Mouse (Mus musculus) CH12.LX (cell line): ENCODE measurements at regions not wholly inside any gene's neighbourhood (a gene's known extent, or its start where the extent isn't known, plus 50 kb on each side); places are given as distances from the start of the nearest gene placed in this dataset.

Experiments
- DNase-seq: peaks from one replicate; pipeline ENCODE4 v3.0.0-alpha.2; 2013; ENCODE audit errors: extremely low read depth
- H3K27ac ChIP-seq: 2 replicates; pipeline ENCODE4 v1.5.1; 2012; ENCODE audit warnings: low read depth, mild to moderate bottlenecking, control low read depth, moderate library complexity; ENCODE audit not compliant: insufficient read depth
- H3K27me3 ChIP-seq: replicated peaks from 2 replicates; pipeline ENCODE3; 2012; ENCODE audit warnings: inconsistent platforms
- H3K36me3 ChIP-seq, 2 experiments: replicated peaks in 1 of 2; 2 replicates each; pipeline versions ENCODE3 to v1.6.1; 2012; ENCODE audit warnings: inconsistent platforms in 1 of 2, low read length in 1 of 2, mild to moderate bottlenecking in 1 of 2, mixed read lengths in 1 of 2, moderate library complexity in 1 of 2; ENCODE audit not compliant: control insufficient read depth in 1 of 2, insufficient read depth in 1 of 2
- H3K4me1 ChIP-seq, 2 experiments: 2 replicates each; pipeline ENCODE4 v1.6.1; 2012; ENCODE audit warnings: inconsistent platforms in 1 of 2, moderate library complexity in 1 of 2; ENCODE audit not compliant: insufficient read depth in 2 of 2, control insufficient read depth in 1 of 2
- H3K4me2 ChIP-seq: 2 replicates; pipeline ENCODE4 v1.6.1; 2012; ENCODE audit warnings: low read depth, mild to moderate bottlenecking, control low read depth; ENCODE audit not compliant: poor library complexity, insufficient read depth, severe bottlenecking
- H3K4me3 ChIP-seq, 3 experiments: fragments of 150-350 bp in 1 of 3; sonication (generic) in 1 of 3; replicated peaks in 1 of 3; 2 replicates each; pipeline versions ENCODE3 to v1.5.1; 2011 to 2012; ENCODE audit warnings: low read depth in 2 of 3, low read length in 2 of 3, mild to moderate bottlenecking in 2 of 3, moderate library complexity in 2 of 3, control low read depth in 1 of 3, improper control_type of control experiment in 1 of 3, inconsistent platforms in 1 of 3, mixed read lengths in 1 of 3; ENCODE audit not compliant: poor library complexity in 1 of 3
- H3K79me2 ChIP-seq: replicated peaks from 2 replicates; pipeline ENCODE4 v1.6.1; 2012; ENCODE audit warnings: mild to moderate bottlenecking, moderate library complexity; ENCODE audit not compliant: control insufficient read depth, poor library complexity, insufficient read depth, severe bottlenecking; ENCODE audit errors: extremely low read depth
- H3K9ac ChIP-seq: 2 replicates; pipeline ENCODE4 v1.6.1; 2012; ENCODE audit warnings: low read depth, mild to moderate bottlenecking, control low read depth, moderate library complexity; ENCODE audit not compliant: insufficient read depth
- H3K9me3 ChIP-seq: replicated peaks from 2 replicates; pipeline ENCODE3; 2012; ENCODE audit warnings: low read length, inconsistent platforms, mixed read lengths
- BHLHE40 ChIP-seq: IDR thresholded peaks from 2 replicates; pipeline ENCODE4 v1.6.1; 2011; ENCODE audit warnings: mild to moderate bottlenecking, low read depth, low read length, improper control_type of control experiment
- CTCF ChIP-seq, 2 experiments: IDR thresholded peaks in 1 of 2; conservative IDR thresholded peaks in 1 of 2; 2 replicates each; pipeline ENCODE4 v1.5.1; 2011 to 2012; ENCODE audit warnings: low read depth in 2 of 2, low read length in 2 of 2, improper control_type of control experiment in 1 of 2, inconsistent platforms in 1 of 2, mild to moderate bottlenecking in 1 of 2, moderate library complexity in 1 of 2
- ELF1 ChIP-seq: IDR thresholded peaks from 2 replicates; pipeline ENCODE4 v1.6.1; 2014; ENCODE audit warnings: low read depth, mild to moderate bottlenecking, inconsistent platforms, low read length, improper control_type of control experiment
- GABPA ChIP-seq: IDR thresholded peaks from 2 replicates; pipeline ENCODE4 v1.6.1; 2012; ENCODE audit warnings: low read depth, low read length, improper control_type of control experiment, inconsistent platforms; ENCODE audit not compliant: insufficient replicate concordance
- NELFE ChIP-seq: IDR thresholded peaks from 2 replicates; pipeline ENCODE4 v1.6.1; 2011; ENCODE audit warnings: low read depth, low read length, improper control_type of control experiment
- POLR2A ChIP-seq: IDR thresholded peaks from 2 replicates; pipeline ENCODE4 v1.6.1; 2011; ENCODE audit warnings: low read depth, mild to moderate bottlenecking, improper control_type of control experiment, low read length
- RAD21 ChIP-seq: IDR thresholded peaks from 2 replicates; pipeline ENCODE4 v1.6.1; 2011; ENCODE audit warnings: low read depth, mild to moderate bottlenecking, low read length, improper control_type of control experiment, moderate library complexity
- SMC3 ChIP-seq: IDR thresholded peaks from 2 replicates; pipeline ENCODE4 v1.6.1; 2011; ENCODE audit warnings: low read depth, low read length, improper control_type of control experiment
- TBP ChIP-seq: conservative IDR thresholded peaks from 2 replicates; pipeline ENCODE4 v1.6.1; 2011; ENCODE audit warnings: low read depth, low read length, improper control_type of control experiment
- USF2 ChIP-seq: conservative IDR thresholded peaks from 2 replicates; pipeline ENCODE4 v1.6.1; 2011; ENCODE audit warnings: low read depth, low read length, improper control_type of control experiment
- ZNF384 ChIP-seq: IDR thresholded peaks from 2 replicates; pipeline ENCODE4 v1.6.1; 2012; ENCODE audit warnings: low read depth, low read length, improper control_type of control experiment, inconsistent platforms
- dilution Hi-C: fragments of 300-500 bp; cut with MboI; formaldehyde crosslinking; loops from 2 replicates; pipeline ENCODE4 v1.14.3; 2020; ENCODE audit warnings: low sequenced_read_pairs; ENCODE audit not compliant: extremely low pct_unique_long_range_greater_than_20kb, extremely low pct_ligation_motif_present
- in situ Hi-C: fragments of 300-500 bp; cut with MboI; formaldehyde crosslinking; loops from 3 replicates; pipeline ENCODE4 v1.14.3; 2019; ENCODE audit warnings: low sequenced_read_pairs, low pct_ligation_motif_present, low pct_unique_long_range_greater_than_20kb, mixed read lengths

GRCm38 (mm10) chr11:94838140-94838539 lies 55.6 kb upstream of the Tmem92 start:
- TF ChIP-seq CTCF (conservative IDR thresholded peaks at IDR 0.05 in 1 of 2, IDR thresholded peaks at IDR 0.05 in 1 of 2; ENCODE audit: low read depth in 2 of 2, low read length in 2 of 2) (peak; percentile 63 to 65), GABPA (no peak)
- no peak overlapping the region for H3K4me2 ChIP-seq
- no peaks in the 10 kb centered on the region for H3K4me1 ChIP-seq
- H3K27me3 ChIP-seq = peaks cover 85% of the 10 kb centered on the region
- no peaks in the 10 kb centered on the region for H3K36me3 ChIP-seq
- H3K9ac ChIP-seq = no peak overlapping the region
- H3K4me3 ChIP-seq = no peak overlapping the region
- no peak overlapping the region for H3K27ac ChIP-seq
- H3K9me3 ChIP-seq = peaks cover 6% of the 10 kb centered on the region
- peak; percentile 27 for DNase-seq
- in situ Hi-C loops = no loop called here
- H3K79me2 ChIP-seq = no peaks in the 10 kb centered on the region
- dilution Hi-C loops = no loop called here

GRCm38 (mm10) chr11:94836347-94836746 lies 53.8 kb upstream of the Tmem92 start:
- TF ChIP-seq RAD21 (no peak), POLR2A (no peak), ZNF384 (no peak), ELF1 (no peak), USF2 (no peak), NELFE (no peak), TBP (no peak)
- H3K4me3 ChIP-seq = no peak overlapping the region
- DNase-seq = no peak
- no peaks in the 10 kb centered on the region for H3K36me3 ChIP-seq
- H3K27me3 ChIP-seq = peaks cover 81% of the 10 kb centered on the region
- H3K4me1 ChIP-seq = no peaks in the 10 kb centered on the region
- H3K9me3 ChIP-seq = peaks cover 6% of the 10 kb centered on the region
- dilution Hi-C loops = no loop called here
- no peaks in the 10 kb centered on the region for H3K79me2 ChIP-seq
- H3K27ac ChIP-seq = no peak overlapping the region
- H3K9ac ChIP-seq = no peak overlapping the region
- no peak overlapping the region for H3K4me2 ChIP-seq
- in situ Hi-C loops = no loop called here

- peaks cover 81% of the 10 kb centered on the region for H3K27me3 ChIP-seq
- dilution Hi-C loops = no loop called here
- no peak overlapping the region for H3K4me3 ChIP-seq
- peaks cover 6% of the 10 kb centered on the region for H3K9me3 ChIP-seq
- H3K9ac ChIP-seq = no peak overlapping the region
- H3K79me2 ChIP-seq = no peaks in the 10 kb centered on the region
- H3K27ac ChIP-seq = no peak overlapping the region
- peak; percentile 78 for TF ChIP-seq SMC3
- peak; percentile 69 to 85 for TF ChIP-seq CTCF (conservative IDR thresholded peaks at IDR 0.05 in 1 of 2, IDR thresholded peaks at IDR 0.05 in 1 of 2; ENCODE audit: low read depth in 2 of 2, low read length in 2 of 2)
- TF ChIP-seq ELF1 = no peak
- no peak for TF ChIP-seq NELFE
- TF ChIP-seq BHLHE40 = no peak
- peak; percentile 65 for TF ChIP-seq RAD21
- in situ Hi-C loops = no loop called here
- H3K4me2 ChIP-seq = no peak overlapping the region
- H3K36me3 ChIP-seq = no peaks in the 10 kb centered on the region
- H3K4me1 ChIP-seq = no peaks in the 10 kb centered on the region
- DNase-seq = peak; percentile 54
Observed at GRCm38 (mm10) chr11:94832246-94832985, 49.9 kb upstream of the Tmem92 start.
